Mouse (Mus musculus) liver, adult 2 months (tissue): ENCODE measurements around the gene Ei24. TPM values are rescaled to one million over a fixed set of nuclear protein-coding genes. Genes with fewer than 3 reads are reported as not detected.

Experiments used
- DNase-seq: peaks from one replicate; pipeline ENCODE4 v3.0.0-alpha.2; 2011; ENCODE audit warnings: low read depth, low spot score; ENCODE audit errors: extremely low read depth
- H3K27ac ChIP-seq: fragments of 200-500 bp; replicated peaks from 2 replicates; pipeline ENCODE4 v1.5.1; 2012; ENCODE audit warnings: low read depth, mild to moderate bottlenecking, control low read depth, inconsistent platforms, low read length; ENCODE audit not compliant: insufficient read depth
- H3K27me3 ChIP-seq: fragments of 200-500 bp; 2 replicates; pipeline ENCODE4 v1.6.1; 2012; ENCODE audit warnings: mild to moderate bottlenecking, moderate library complexity, low read length, inconsistent platforms; ENCODE audit not compliant: control insufficient read depth, insufficient read depth
- H3K36me3 ChIP-seq: fragments of 200-500 bp; 2 replicates; pipeline ENCODE4 v1.6.1; 2012; ENCODE audit warnings: low read length, inconsistent platforms; ENCODE audit not compliant: control insufficient read depth, insufficient read depth
- H3K4me1 ChIP-seq: fragments of 200-500 bp; 2 replicates; pipeline ENCODE4 v1.6.1; 2011; ENCODE audit warnings: low read length; ENCODE audit not compliant: control insufficient read depth, insufficient read depth
- H3K4me3 ChIP-seq: fragments of 200-500 bp; 2 replicates; pipeline ENCODE4 v1.5.1; 2011; ENCODE audit warnings: low read depth, mild to moderate bottlenecking, control low read depth, low read length, moderate library complexity; ENCODE audit not compliant: insufficient read depth
- H3K79me2 ChIP-seq: fragments of 200-500 bp; 2 replicates; pipeline ENCODE4 v1.6.1; 2012; ENCODE audit warnings: inconsistent platforms, mild to moderate bottlenecking, low read length, moderate library complexity; ENCODE audit not compliant: control insufficient read depth, insufficient read depth
- H3K9ac ChIP-seq: fragments of 200-500 bp; 2 replicates; pipeline ENCODE4 v1.6.1; 2012; ENCODE audit warnings: low read depth, mild to moderate bottlenecking, control low read depth, inconsistent platforms, low read length
- CTCF ChIP-seq: fragments of 200-500 bp; IDR thresholded peaks from 2 replicates; pipeline ENCODE4 v1.5.1; 2011; ENCODE audit warnings: low read depth, low read length, control low read depth
- POLR2A ChIP-seq: fragments of 200-500 bp; IDR thresholded peaks from 2 replicates; pipeline ENCODE4 v1.6.1; 2011; ENCODE audit warnings: low read length, control low read depth; ENCODE audit not compliant: insufficient read depth; ENCODE audit errors: extremely low read depth
- WGBS: fragments of 180-500 bp; shearing (Covaris S2); methylation state at CpG from one replicate; pipeline ENCODE4 v1.1.7; 2018; 5-methylcytosine and 5-hydroxymethylcytosine counted together
- polyA plus RNA-seq: library from polyadenylated mRNA; depleted of rRNA; stranded (reverse); fragments of >200 nt; gene quantifications from 2 replicates; pipeline ENCODE4 v1.2.3, GENCODE M21; 2012; rRNA removed
- total RNA-seq: library from RNA; depleted of rRNA; stranded (reverse); fragments of >200 nt; gene quantifications from 2 replicates; pipeline ENCODE4 v1.2.3, GENCODE M21; 2014; rRNA removed

Ei24 gene
- 142 and 144 TPM in 2 replicates for total RNA-seq
- polyA plus RNA-seq: 129 and 260 TPM in 2 replicates

DNA sequence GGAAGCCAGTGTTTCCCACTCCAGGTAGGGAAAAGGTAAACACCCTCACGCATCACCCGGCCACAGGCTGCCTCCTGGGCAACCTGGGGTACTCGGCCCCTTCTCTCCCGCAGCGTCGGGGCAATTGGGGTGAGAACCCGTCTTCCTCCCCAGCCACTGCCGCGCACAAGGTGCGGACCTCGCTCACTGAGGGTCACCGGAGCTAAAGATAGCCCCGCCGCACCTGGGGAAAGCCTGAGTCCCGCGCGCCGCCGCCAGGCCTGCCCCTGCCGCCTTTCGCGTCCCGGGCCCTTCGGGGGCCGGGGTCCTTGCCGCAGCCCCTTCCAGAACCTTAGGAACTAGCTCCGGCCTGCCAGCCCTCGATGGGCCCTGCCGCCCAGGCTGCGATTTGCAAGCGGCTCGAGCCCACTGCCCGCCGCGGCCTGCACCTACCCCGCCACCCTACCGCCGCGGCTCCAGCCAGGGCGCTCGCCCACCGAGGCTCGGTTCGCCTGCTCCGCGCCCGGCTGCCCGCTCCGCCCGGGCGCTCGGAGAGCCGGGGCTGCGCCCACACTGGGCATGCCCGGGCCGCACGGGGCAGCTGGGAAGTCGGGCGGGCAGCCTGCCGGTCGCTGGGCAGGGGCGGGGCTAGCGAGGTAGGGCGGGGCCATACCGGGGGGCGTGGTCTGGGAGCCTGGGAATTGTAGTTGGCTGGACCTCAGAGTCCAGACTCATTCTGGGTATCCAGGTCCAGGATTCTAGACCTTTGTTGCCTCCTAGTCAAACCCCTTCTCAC lies at the start of gene Ei24:
Gene Ei24, minus strand, starts transcription at position 613 of the 775 bp plus-strand sequence.
- Histone ChIP-seq H3K79me2 (peaks cover 10% of the 10 kb centered on the region), H3K27me3 (no peaks in the 10 kb centered on the region), H3K4me3 (peak within 1 kb of the TSS; percentile 95), H3K9ac (peak within 1 kb of the TSS; percentile 95), H3K4me1 (peaks cover 24% of the 10 kb centered on the region), H3K27ac (peak within 1 kb of the TSS; percentile 98), H3K36me3 (peaks cover 5% of the 10 kb centered on the region; the same call in 1 of the 2 replicates)
- peak; percentile 74 for DNase-seq
- peak; percentile 82 for TF ChIP-seq POLR2A
- TF ChIP-seq CTCF: no peak
- WGBS: under 1% methylated on average over 62 of the region's 66 CpGs

DNA sequence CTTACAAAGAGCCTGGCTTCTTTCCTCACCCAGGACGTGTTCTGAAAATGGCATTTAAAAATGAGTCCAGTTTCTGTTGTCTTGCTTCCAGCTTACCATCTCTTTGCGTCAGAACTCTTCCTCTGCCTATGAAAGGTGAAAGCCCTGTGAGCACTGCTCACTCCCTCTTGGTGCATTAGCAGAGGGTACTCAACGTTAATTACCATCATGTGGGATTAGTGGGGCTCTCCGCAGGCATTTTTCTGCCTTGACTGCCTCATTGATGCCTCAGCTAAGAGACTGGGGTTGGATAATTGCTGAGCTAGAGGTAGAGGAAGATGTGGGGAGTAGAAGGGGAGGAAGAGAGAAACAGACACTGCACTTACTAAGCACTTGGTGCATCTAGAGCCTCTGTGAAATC lies 49.2 kb upstream of the Ei24 start:
- Histone ChIP-seq H3K79me2 (no peaks in the 10 kb centered on the region), H3K27me3 (no peaks in the 10 kb centered on the region), H3K4me3 (no peak overlapping the region), H3K9ac (no peak overlapping the region), H3K27ac (no peak overlapping the region), H3K4me1 (no peaks in the 10 kb centered on the region), H3K36me3 (no peaks in the 10 kb centered on the region)
- WGBS: 60% methylated on average over 4 of the region's 4 CpGs
- TF ChIP-seq POLR2A (no peak), CTCF (no peak)
- no peak for DNase-seq

DNA sequence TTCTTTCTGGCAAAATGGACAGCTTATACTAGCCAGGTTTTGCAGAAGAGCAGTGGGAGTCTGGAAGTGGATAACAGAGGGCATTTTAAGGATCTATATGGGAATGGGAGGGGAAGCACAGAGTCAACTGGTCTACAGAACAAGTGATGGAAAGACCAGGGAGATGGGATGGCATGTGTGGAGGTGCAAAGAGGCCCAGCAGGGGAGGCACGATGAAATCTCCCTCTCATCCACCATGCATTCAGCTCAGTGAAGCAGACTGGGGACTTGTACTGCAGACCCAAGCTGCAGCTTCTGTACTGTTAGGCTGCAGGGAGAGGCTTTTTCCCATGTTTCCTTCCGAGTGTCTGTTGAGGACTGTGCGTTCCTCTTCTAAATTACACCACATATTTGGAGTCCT lies 36.7 kb upstream of the Ei24 start:
- Histone ChIP-seq H3K27me3 (no peaks in the 10 kb centered on the region; the same call in 1 of the 2 replicates), H3K36me3 (no peaks in the 10 kb centered on the region), H3K9ac (no peak overlapping the region), H3K27ac (no peak overlapping the region), H3K79me2 (no peaks in the 10 kb centered on the region), H3K4me3 (no peak overlapping the region), H3K4me1 (peaks cover 3% of the 10 kb centered on the region; the same call in 1 of the 2 replicates)
- 60% methylated on average over 3 of the region's 3 CpGs for WGBS
- DNase-seq: no peak
- TF ChIP-seq POLR2A (no peak), CTCF (no peak)

DNA sequence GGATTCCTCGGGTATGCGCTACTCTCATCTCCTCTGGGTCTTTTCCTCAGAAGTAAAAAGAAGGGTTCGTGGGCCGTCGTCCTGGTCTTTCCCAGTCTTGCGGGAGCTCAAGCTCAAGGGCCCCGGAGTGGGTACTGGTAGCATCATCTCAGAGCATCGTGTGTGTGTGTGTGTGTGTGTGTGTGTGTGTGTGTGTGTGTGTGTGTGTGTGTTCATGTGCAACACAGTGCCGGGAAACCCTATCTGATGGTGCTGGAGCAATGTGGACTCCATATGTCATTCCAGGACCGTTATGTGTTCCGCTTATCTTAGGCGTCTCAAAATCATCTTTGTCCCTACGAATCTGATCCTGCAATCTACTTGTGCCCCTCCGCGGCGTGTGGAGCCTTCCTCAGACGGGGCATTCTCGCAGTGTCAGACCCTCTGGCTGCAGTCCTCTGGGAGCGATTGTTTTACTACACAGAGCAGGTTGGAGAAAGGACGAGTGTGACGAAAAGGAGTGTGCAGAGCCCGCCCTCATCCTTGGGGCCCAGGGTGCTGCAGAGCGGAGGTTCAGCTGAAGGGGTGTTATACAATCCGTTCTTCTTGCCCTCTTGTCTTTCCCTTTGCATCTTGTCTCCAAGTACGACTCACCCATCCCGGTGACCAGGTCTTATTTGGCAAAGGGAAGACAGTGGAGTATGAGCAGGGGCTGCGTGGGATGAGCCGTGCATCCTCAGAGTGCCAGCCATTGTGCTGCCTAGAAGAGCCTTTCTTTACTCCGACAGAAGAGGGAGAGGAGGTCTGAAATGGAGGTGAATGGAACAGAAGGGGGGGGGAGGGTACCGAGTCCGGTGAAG lies 36.1 kb upstream of the Ei24 start:
- Histone ChIP-seq H3K27me3 (no peaks in the 10 kb centered on the region; the same call in 1 of the 2 replicates), H3K4me3 (no peak overlapping the region), H3K36me3 (no peaks in the 10 kb centered on the region), H3K9ac (no peak overlapping the region), H3K27ac (no peak overlapping the region), H3K79me2 (no peaks in the 10 kb centered on the region), H3K4me1 (peaks cover 3% of the 10 kb centered on the region; the same call in 1 of the 2 replicates)
- TF ChIP-seq CTCF: no peak
- TF ChIP-seq POLR2A: no peak
- no peak for DNase-seq
- 14% methylated on average over 31 of the region's 31 CpGs for WGBS

DNA sequence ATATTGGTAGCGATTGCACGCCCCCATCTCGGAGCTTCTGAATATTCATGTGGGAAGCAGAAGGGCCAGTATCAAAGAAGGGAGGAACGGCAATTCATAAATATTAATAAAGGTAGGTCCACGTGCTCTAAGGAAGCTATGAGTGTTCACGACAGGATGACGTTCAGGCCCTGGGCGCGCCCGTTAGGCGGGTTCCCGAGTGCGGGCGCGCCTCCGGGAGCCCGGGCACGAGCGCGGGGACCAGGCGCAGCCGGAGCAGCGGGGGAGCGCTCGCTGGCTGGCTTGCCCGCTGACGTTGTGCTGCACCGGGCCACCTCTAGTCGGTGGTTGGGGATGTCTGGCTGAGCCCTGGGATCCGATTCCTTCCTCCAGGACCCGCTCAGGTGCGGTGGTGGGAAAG lies 35.3 kb upstream of the Ei24 start:
- no peaks in the 10 kb centered on the region for H3K79me2 ChIP-seq
- H3K4me3 ChIP-seq: peak overlapping the region; percentile 51
- TF ChIP-seq CTCF: no peak
- no peak for TF ChIP-seq POLR2A
- no peaks in the 10 kb centered on the region for H3K36me3 ChIP-seq
- peak; percentile 9 for DNase-seq
- peak overlapping the region; percentile 47 for H3K9ac ChIP-seq
- no peak overlapping the region for H3K27ac ChIP-seq
- no peaks in the 10 kb centered on the region; the same call in 1 of the 2 replicates for H3K27me3 ChIP-seq
- H3K4me1 ChIP-seq: peaks cover 3% of the 10 kb centered on the region; the same call in 1 of the 2 replicates
- under 1% methylated on average over 32 of the region's 32 CpGs for WGBS
